Mouse (Mus musculus): ENCODE results near the gene Dclk1. TPM values are rescaled to one million over a fixed set of nuclear protein-coding genes. Genes with fewer than 3 reads are reported as not detected.

The Dclk1 gene
- polyA plus RNA-seq, 1 experiment from 2014 or later = 15.3 TPM

DNA sequence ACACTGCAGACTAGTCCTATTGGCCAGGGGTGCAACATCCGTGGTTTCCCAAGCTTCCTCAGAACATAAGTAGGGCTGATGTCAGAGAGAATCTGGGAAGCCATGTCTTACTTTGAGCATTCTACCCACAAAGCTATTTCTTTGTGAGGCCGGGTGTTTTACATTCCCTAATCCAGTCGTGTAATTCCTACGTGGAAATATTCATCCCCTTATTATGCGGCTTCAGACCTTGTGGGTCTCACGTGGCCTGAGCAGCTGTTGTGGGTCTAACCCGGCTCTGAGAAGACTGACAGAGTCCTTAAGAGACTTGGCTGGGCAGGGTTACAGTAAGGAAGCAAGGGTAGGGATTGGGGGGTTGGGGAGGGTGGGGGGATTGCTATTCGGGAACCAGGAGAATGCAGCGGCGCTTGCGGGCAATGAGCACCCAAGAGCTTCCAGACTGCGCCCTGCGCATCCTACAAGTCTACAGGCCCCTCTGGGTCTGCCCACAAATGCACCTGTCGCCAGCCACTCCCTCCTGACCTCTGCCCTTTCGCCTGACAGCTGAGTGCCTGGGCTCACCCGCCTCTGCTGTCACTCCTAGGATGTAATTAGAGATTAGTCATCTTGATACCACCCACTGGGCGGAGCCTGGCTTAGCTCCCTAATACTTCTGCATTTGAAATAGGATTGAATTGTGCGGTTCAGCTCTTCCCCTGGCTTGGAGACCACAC is 15.5 kb upstream of the Dclk1 start:
- WGBS = 31% methylated on average over 18 of the region's 18 CpGs
- Histone ChIP-seq H3K4me1 (replicated peaks) (no peaks in the 10 kb centered on the region; the same call in 1 of the 2 replicates), H3K27me3 (replicated peaks) (no peaks in the 10 kb centered on the region), H3K27ac (no peak overlapping the region), H3K4me2 (replicated peaks) (peak overlapping the region; percentile 43), H3K36me3 (no peaks in the 10 kb centered on the region), H3K9me3 (no peaks in the 10 kb centered on the region), H3K9ac (no peak overlapping the region), H3K4me3 (replicated peaks) (no peak overlapping the region)
- peak; percentile 98 for ATAC-seq

DNA sequence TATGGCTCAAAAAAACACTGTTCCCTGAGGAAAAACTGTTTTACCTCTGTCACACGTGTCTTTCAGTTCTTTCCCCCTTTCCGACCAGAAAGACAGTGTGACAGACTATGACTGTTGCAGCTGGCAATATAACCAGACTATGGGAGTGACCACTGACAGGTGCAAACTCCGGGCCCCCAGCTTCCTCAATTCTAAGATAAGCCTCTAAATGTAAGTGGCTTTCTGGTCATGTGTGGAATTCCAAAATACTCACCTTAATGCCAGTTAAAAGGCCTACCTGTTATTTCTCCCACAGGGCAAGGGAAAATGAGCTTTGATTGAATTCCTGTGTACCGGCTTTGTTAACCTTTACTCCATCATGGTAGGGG is 15.0 kb upstream of the Dclk1 start:
- 37% methylated on average over 4 of the region's 4 CpGs for WGBS

GRCm38 (mm10) chr3:55242422-55243055 is 375 bp downstream of the Dclk1 start:
- under 1% methylated on average over 43 of the region's 45 CpGs for WGBS
- Histone ChIP-seq H3K4me2 (replicated peaks) (peak overlapping the region; percentile 94), H3K27me3 (replicated peaks) (peaks cover 16% of the 10 kb centered on the region), H3K4me1 (replicated peaks) (peaks cover 12% of the 10 kb centered on the region), H3K9ac (peak overlapping the region; percentile 50), H3K36me3 (no peaks in the 10 kb centered on the region), H3K4me3 (replicated peaks) (peak overlapping the region; percentile 50), H3K9me3 (no peaks in the 10 kb centered on the region), H3K27ac (peak overlapping the region; percentile 44; the same call in 1 of the 2 replicates)
- peak; percentile 89 for ATAC-seq

More for the DNA sequence above, 15.0 kb upstream of the Dclk1 start:
- Histone ChIP-seq H3K27me3 (replicated peaks) (no peaks in the 10 kb centered on the region), H3K9ac (no peak overlapping the region), H3K27ac (no peak overlapping the region), H3K36me3 (no peaks in the 10 kb centered on the region), H3K4me1 (replicated peaks) (no peaks in the 10 kb centered on the region; the same call in 1 of the 2 replicates), H3K4me2 (replicated peaks) (peak overlapping the region; percentile 43), H3K4me3 (replicated peaks) (no peak overlapping the region), H3K9me3 (no peaks in the 10 kb centered on the region)
- ATAC-seq = peak; percentile 77

DNA sequence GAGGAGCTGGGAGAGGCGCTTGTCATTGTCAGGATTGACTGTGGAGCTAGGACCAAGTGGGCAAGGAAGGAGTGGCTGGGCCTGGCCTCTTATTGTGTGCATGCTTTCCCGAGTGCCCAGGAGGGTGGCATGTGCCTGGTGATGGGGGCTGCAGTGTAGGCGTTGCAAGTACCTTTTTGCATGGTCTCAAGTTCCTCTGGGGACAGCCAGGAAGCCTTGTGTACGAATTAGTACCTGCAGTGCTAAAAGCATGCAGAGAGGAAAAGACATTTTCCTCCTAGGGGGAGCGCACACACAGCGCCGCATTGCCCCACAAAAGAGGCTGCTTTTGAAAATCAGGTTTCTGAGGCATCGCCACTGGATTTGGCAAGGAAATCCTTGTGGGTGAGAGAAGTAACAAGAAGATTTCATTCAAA is 900 bp downstream of the Dclk1 start:
- Histone ChIP-seq H3K9me3 (no peaks in the 10 kb centered on the region), H3K36me3 (no peaks in the 10 kb centered on the region), H3K4me1 (replicated peaks) (peaks cover 12% of the 10 kb centered on the region), H3K27me3 (replicated peaks) (peaks cover 16% of the 10 kb centered on the region), H3K4me3 (replicated peaks) (peak overlapping the region; percentile 50), H3K9ac (peak overlapping the region; percentile 50), H3K27ac (no peak overlapping the region), H3K4me2 (replicated peaks) (peak overlapping the region; percentile 94)
- no peak; the same call in 1 of the 2 replicates for ATAC-seq
- 3% methylated on average over 8 of the region's 8 CpGs for WGBS

DNA sequence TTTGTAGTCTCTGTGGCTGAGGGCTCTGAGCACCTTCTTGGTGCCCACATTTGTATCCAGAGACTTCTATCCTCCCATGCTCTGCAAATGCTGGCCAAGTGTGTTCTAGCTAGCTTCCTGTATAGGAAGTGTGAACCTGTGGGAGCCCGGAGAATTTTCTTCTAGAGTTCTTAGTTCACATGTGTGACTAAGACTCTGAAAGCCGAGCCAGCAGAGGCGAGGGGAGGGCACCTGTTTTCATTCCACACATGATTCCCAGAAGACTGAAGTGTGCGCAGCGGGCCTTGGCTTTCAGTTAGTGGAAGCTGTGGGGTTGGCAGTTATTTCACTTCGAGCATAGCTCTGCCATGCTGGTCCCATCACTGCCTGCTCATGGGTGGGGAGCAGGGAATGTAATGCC is 1.9 kb downstream of the Dclk1 start:
- H3K4me1 ChIP-seq (replicated peaks) = peaks cover 12% of the 10 kb centered on the region
- no peak overlapping the region for H3K27ac ChIP-seq
- no peak overlapping the region for H3K4me2 ChIP-seq (replicated peaks)
- no peaks in the 10 kb centered on the region for H3K36me3 ChIP-seq
- WGBS = 80% methylated on average over 6 of the region's 6 CpGs
- H3K9ac ChIP-seq = no peak overlapping the region
- no peaks in the 10 kb centered on the region for H3K9me3 ChIP-seq
- no peak for ATAC-seq
- H3K4me3 ChIP-seq (replicated peaks) = no peak overlapping the region
- peaks cover 16% of the 10 kb centered on the region for H3K27me3 ChIP-seq (replicated peaks)

DNA sequence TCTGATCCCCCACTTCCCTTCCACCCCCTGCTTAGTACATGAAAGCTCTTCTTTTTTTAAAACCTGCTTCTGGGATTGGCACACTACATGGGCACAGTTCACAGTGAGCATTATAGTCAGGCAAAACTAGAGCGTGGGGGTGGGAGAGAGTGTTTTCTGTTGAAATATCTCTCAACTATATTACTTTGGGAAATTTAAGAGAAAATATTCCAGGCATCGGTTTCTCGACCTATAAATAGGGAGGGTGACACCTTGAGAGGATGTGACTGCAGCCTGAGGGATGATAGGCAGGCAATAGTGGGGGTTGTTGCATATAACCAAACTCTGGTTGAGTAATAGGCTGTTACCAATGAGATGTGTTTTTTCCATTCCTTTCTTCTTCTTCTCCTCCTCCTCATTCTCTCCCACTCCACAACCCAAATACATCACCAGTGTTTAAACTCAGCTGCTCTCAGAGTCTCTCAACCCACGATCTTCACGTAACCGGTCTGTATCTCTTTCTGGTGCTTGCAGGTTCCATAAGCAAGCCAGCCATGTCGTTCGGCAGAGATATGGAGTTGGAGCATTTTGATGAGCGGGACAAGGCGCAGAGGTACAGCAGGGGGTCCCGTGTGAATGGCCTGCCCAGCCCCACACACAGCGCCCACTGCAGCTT is 4.6 kb downstream of the Dclk1 start:
- Histone ChIP-seq H3K4me1 (replicated peaks) (peaks cover 12% of the 10 kb centered on the region), H3K27ac (no peak overlapping the region), H3K4me2 (replicated peaks) (no peak overlapping the region), H3K9me3 (no peaks in the 10 kb centered on the region), H3K27me3 (replicated peaks) (peaks cover 13% of the 10 kb centered on the region), H3K4me3 (replicated peaks) (no peak overlapping the region), H3K9ac (no peak overlapping the region), H3K36me3 (no peaks in the 10 kb centered on the region)
- no peak for ATAC-seq
- WGBS = 88% methylated on average over 12 of the region's 12 CpGs

GRCm38 (mm10) chr3:55248048-55248447 is 5.9 kb downstream of the Dclk1 start:
- Histone ChIP-seq H3K4me1 (replicated peaks) (peaks cover 2% of the 10 kb centered on the region), H3K27ac (no peak overlapping the region), H3K9ac (no peak overlapping the region), H3K9me3 (no peaks in the 10 kb centered on the region), H3K4me3 (replicated peaks) (no peak overlapping the region), H3K36me3 (no peaks in the 10 kb centered on the region), H3K4me2 (replicated peaks) (no peak overlapping the region), H3K27me3 (replicated peaks) (peaks cover 5% of the 10 kb centered on the region)
- WGBS = 89% methylated on average over 3 of the region's 3 CpGs
- ATAC-seq = no peak

- no peak overlapping the region for H3K4me2 ChIP-seq (replicated peaks)
- WGBS = 76% methylated on average over 6 of the region's 6 CpGs
- H3K4me1 ChIP-seq (replicated peaks) = no peaks in the 10 kb centered on the region
- no peaks in the 10 kb centered on the region for H3K9me3 ChIP-seq
- H3K36me3 ChIP-seq = no peaks in the 10 kb centered on the region
- no peak for ATAC-seq
- no peak overlapping the region for H3K27ac ChIP-seq
- no peak overlapping the region for H3K9ac ChIP-seq
- H3K4me3 ChIP-seq (replicated peaks) = no peak overlapping the region
- H3K27me3 ChIP-seq (replicated peaks) = peaks cover 4% of the 10 kb centered on the region
Measured at GRCm38 (mm10) chr3:55248508-55248907, 6.3 kb downstream of the Dclk1 start.

DNA sequence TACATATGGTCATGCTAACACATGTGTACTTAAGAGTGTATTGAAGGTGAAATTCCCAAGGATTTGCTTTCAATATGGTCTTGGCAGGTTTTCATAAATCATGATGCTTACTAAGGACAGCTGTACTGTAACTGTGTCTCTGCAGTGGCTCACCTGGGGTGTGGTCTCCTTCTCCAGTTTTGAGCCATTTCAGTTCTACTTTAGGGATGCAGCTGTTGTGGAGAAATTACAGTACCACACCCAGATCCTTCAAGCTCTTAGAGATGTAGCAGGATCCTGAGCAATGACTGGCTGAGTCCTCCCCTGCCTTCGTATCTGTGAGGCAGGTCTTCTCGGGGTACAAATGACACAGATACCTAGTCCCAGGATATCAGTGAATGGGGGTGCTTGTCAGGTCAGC is 8.5 kb downstream of the Dclk1 start:
- Histone ChIP-seq H3K27ac (no peak overlapping the region), H3K4me3 (replicated peaks) (no peak overlapping the region), H3K27me3 (replicated peaks) (no peaks in the 10 kb centered on the region), H3K9ac (no peak overlapping the region), H3K4me1 (replicated peaks) (no peaks in the 10 kb centered on the region), H3K9me3 (no peaks in the 10 kb centered on the region), H3K36me3 (no peaks in the 10 kb centered on the region), H3K4me2 (replicated peaks) (no peak overlapping the region)
- ATAC-seq = no peak
- 88% methylated on average over 2 of the region's 2 CpGs for WGBS

DNA sequence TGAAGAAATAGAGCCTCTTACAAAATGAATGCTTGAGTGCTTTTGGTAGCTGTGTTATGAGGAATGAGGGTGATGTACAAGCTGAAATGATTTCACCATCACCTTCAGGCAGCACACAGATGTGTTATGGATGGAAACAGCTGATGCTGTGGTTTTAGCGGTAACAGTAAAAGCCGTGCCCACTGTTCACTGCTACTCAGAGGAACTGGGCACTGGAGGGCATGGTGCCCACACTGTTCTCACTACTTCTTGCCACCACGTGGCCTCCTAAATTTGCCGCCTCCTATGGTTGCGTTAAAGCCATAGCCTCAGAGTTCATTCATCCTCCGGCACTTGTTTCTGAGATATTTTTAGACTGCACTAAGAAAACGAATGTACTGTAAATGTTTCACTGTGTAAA is 18.0 kb downstream of the Dclk1 start:
- Histone ChIP-seq H3K9ac (no peak overlapping the region), H3K36me3 (no peaks in the 10 kb centered on the region), H3K4me1 (replicated peaks) (no peaks in the 10 kb centered on the region), H3K4me3 (replicated peaks) (no peak overlapping the region), H3K4me2 (replicated peaks) (no peak overlapping the region), H3K27me3 (replicated peaks) (no peaks in the 10 kb centered on the region), H3K9me3 (no peaks in the 10 kb centered on the region), H3K27ac (no peak overlapping the region)
- WGBS = 70% methylated on average over 7 of the region's 7 CpGs
- ATAC-seq = no peak

- Histone ChIP-seq H3K27ac (no peak overlapping the region), H3K4me3 (replicated peaks) (no peak overlapping the region), H3K36me3 (no peaks in the 10 kb centered on the region), H3K4me2 (replicated peaks) (no peak overlapping the region), H3K27me3 (replicated peaks) (no peaks in the 10 kb centered on the region), H3K9me3 (no peaks in the 10 kb centered on the region), H3K4me1 (replicated peaks) (no peaks in the 10 kb centered on the region), H3K9ac (no peak overlapping the region)
- WGBS = 81% methylated on average over 5 of the region's 5 CpGs
- no peak for ATAC-seq
Measured at GRCm38 (mm10) chr3:55266091-55266490, 23.9 kb downstream of the Dclk1 start.

- no peaks in the 10 kb centered on the region for H3K4me1 ChIP-seq (replicated peaks)
- H3K27me3 ChIP-seq (replicated peaks) = no peaks in the 10 kb centered on the region
- no peak overlapping the region for H3K9ac ChIP-seq
- WGBS = 73% methylated on average over 4 of the region's 4 CpGs
- H3K27ac ChIP-seq = no peak overlapping the region
- H3K9me3 ChIP-seq = no peaks in the 10 kb centered on the region
- H3K4me3 ChIP-seq (replicated peaks) = no peak overlapping the region
- H3K4me2 ChIP-seq (replicated peaks) = no peak overlapping the region
- ATAC-seq = no peak
- no peaks in the 10 kb centered on the region for H3K36me3 ChIP-seq
Measured at GRCm38 (mm10) chr3:55269802-55270201, 27.6 kb downstream of the Dclk1 start.
